30 mouse cellular contexts compared by ENCODE assay signal in genomic region chr1:82389371-82389770, GRCm38 (mm10).
DNase-seq lines count a peak whose midpoint lies in the region; ATAC-seq and TF ChIP-seq lines count a peak whose summit lies in the region.
"Had no signal": no experiment of that assay in that cellular context is flagged by ENCODE, and none has a peak within 500 bp of the region (broad histone marks: within the 10 kb centered on the region; RNA-seq: fewer than 3 reads in every experiment).

No protein-coding gene starts in this region.

- TF ChIP-seq EP300 in heart, postnatal 0 days (IDR thresholded peaks at IDR 0.05; ENCODE audit: low read depth): no peak
- TF ChIP-seq EP300 in CH12.LX (IDR thresholded peaks at IDR 0.05; ENCODE audit: low read length): no peak

- no peaks in the 10 kb centered on the region for H3K27me3 ChIP-seq in heart, postnatal 0 days (ENCODE audit: control insufficient read depth, insufficient read depth, low read length)
- H3K27me3 ChIP-seq in heart, embryonic 11.5 days (ENCODE audit: control insufficient read depth, insufficient read depth, low read length): no peaks in the 10 kb centered on the region
- no peaks in the 10 kb centered on the region for H3K27me3 ChIP-seq in CH12.LX (replicated peaks)
- H3K27me3 ChIP-seq in neural tube, embryonic 11.5 days (ENCODE audit: control insufficient read depth, insufficient read depth, low read length): no peaks in the 10 kb centered on the region
- H3K27me3 ChIP-seq: hindbrain, embryonic 13.5 days; kidney, embryonic 15.5 days; limb, embryonic 15.5 days; liver, embryonic 15.5 days; midbrain, embryonic 15.5 days; neural tube, embryonic 12.5 days had no signal

- no peak for TF ChIP-seq RAD21 in CH12.LX (IDR thresholded peaks at IDR 0.05; ENCODE audit: low read depth, low read length)

- no peak overlapping the region for H3K9ac ChIP-seq in heart, postnatal 0 days (replicated peaks; ENCODE audit: low read depth, low read length)
- H3K9ac ChIP-seq in heart, embryonic 11.5 days (ENCODE audit: low read depth, low read length): no peak overlapping the region
- no peak overlapping the region for H3K9ac ChIP-seq in CH12.LX (ENCODE audit: insufficient read depth, low read depth)
- no peak overlapping the region for H3K9ac ChIP-seq in neural tube, embryonic 11.5 days (ENCODE audit: low read length)
- H3K9ac ChIP-seq: hindbrain, embryonic 13.5 days; kidney, embryonic 15.5 days; limb, embryonic 15.5 days; liver, embryonic 15.5 days; lung, embryonic 14.5 days; midbrain, embryonic 15.5 days; neural tube, embryonic 12.5 days had no signal

- H3K36me3 ChIP-seq in heart, postnatal 0 days (replicated peaks; ENCODE audit: control insufficient read depth, insufficient read depth, low read length): no peaks in the 10 kb centered on the region
- H3K36me3 ChIP-seq in heart, embryonic 11.5 days (ENCODE audit: control insufficient read depth, insufficient read depth, low read length): no peaks in the 10 kb centered on the region
- H3K36me3 ChIP-seq in CH12.LX (replicated peaks in 1 of 2; ENCODE audit: control insufficient read depth in 1 of 2, insufficient read depth in 1 of 2, low read length in 1 of 2): peaks cover 7 to 44% of the 10 kb centered on the region in 2 experiments
- no peaks in the 10 kb centered on the region for H3K36me3 ChIP-seq in neural tube, embryonic 11.5 days (ENCODE audit: control insufficient read depth, insufficient read depth, low read length)
- H3K36me3 ChIP-seq: hindbrain, embryonic 13.5 days; kidney, embryonic 15.5 days; limb, embryonic 15.5 days; liver, embryonic 15.5 days; midbrain, embryonic 10.5 days; midbrain, embryonic 15.5 days; neural tube, embryonic 12.5 days had no signal

- in situ Hi-C loops in CH12.LX (cut with MboI; ENCODE audit: low pct_ligation_motif_present, low pct_unique_long_range_greater_than_20kb, low sequenced_read_pairs): no loop called here

- no peaks in the 10 kb centered on the region for H3K79me2 ChIP-seq in CH12.LX (replicated peaks; ENCODE audit: control insufficient read depth, extremely low read depth, insufficient read depth, poor library complexity, severe bottlenecking)

- H3K9me3 ChIP-seq in heart, postnatal 0 days (replicated peaks; ENCODE audit: control insufficient read depth, low read length): no peaks in the 10 kb centered on the region
- no peaks in the 10 kb centered on the region for H3K9me3 ChIP-seq in heart, embryonic 11.5 days (replicated peaks; ENCODE audit: control insufficient read depth, low read length)
- H3K9me3 ChIP-seq in CH12.LX (replicated peaks; ENCODE audit: low read length): no peaks in the 10 kb centered on the region
- H3K9me3 ChIP-seq in neural tube, embryonic 11.5 days (ENCODE audit: control insufficient read depth, low read length): no peaks in the 10 kb centered on the region
- H3K9me3 ChIP-seq: hindbrain, embryonic 13.5 days; kidney, embryonic 15.5 days; limb, embryonic 15.5 days; liver, embryonic 15.5 days; midbrain, embryonic 10.5 days; midbrain, embryonic 15.5 days; neural tube, embryonic 12.5 days had no signal

- H3K4me1 ChIP-seq in heart, postnatal 0 days (ENCODE audit: control insufficient read depth, insufficient read depth): peaks cover 8% of the 10 kb centered on the region; the same call in 1 of the 2 replicates
- H3K4me1 ChIP-seq in heart, embryonic 11.5 days (ENCODE audit: control insufficient read depth, insufficient read depth, low read length): no peaks in the 10 kb centered on the region
- H3K4me1 ChIP-seq in CH12.LX (ENCODE audit: control insufficient read depth in 1 of 2, insufficient read depth in 2 of 2): peaks cover 0 to 18% of the 10 kb centered on the region in 2 experiments; a peak in 2 of 4 replicates
- peaks cover 14% of the 10 kb centered on the region for H3K4me1 ChIP-seq in neural tube, embryonic 11.5 days (ENCODE audit: control insufficient read depth, insufficient read depth, low read length)

- dilution Hi-C loops in CH12.LX (cut with MboI; ENCODE audit: extremely low pct_ligation_motif_present, extremely low pct_unique_long_range_greater_than_20kb, low sequenced_read_pairs): no loop called here

- no peak for DNase-seq in heart, postnatal 0 days (ENCODE audit: low spot score)
- DNase-seq in CD4-positive, CD25-positive, alpha-beta regulatory T cell, adult 2 months (ENCODE audit: low read depth, low spot score): peak; percentile 17
- DNase-seq in CH12.LX (ENCODE audit: extremely low read depth): peak; percentile 73
- peak; percentile 7 for DNase-seq in neural tube, embryonic 11.5 days (ENCODE audit: low spot score)
- no peak for DNase-seq in right cerebral cortex, postnatal 4 days
- DNase-seq in cerebellum, adult 18-20 months: no peak
- DNase-seq: adrenal gland, postnatal 25 days; cerebellum, adult 2 months; gastrocnemius, adult 2 months; heart, postnatal 36 days; kidney, adult 18-20 months; kidney, postnatal 25 days; lung, embryonic 14.5 days; lung, postnatal 14 days; retina, postnatal 1 day; right cerebral cortex, postnatal 25 days; spleen, adult 18-20 months; thymus, adult 18-20 months; thymus, postnatal 25 days had no signal

- TF ChIP-seq POLR2A in CH12.LX (IDR thresholded peaks at IDR 0.05; ENCODE audit: low read depth, low read length): no peak

- H3K4me3 ChIP-seq in heart, postnatal 0 days (ENCODE audit: low read depth, low read length): no peak overlapping the region
- H3K4me3 ChIP-seq in heart, embryonic 11.5 days (ENCODE audit: low read depth, low read length): no peak overlapping the region
- H3K4me3 ChIP-seq in CH12.LX (replicated peaks in 1 of 3; ENCODE audit: low read depth in 2 of 3, low read length in 2 of 3, poor library complexity in 1 of 3): no peak overlapping the region
- H3K4me3 ChIP-seq in neural tube, embryonic 11.5 days (ENCODE audit: low read depth, low read length): no peak overlapping the region
- H3K4me3 ChIP-seq: erythroblast, embryonic 14.5 days; gastrocnemius, adult 2 months; hindbrain, embryonic 13.5 days; kidney, embryonic 15.5 days; left cerebral cortex, adult 2 months; limb, embryonic 15.5 days; liver, embryonic 15.5 days; midbrain, embryonic 10.5 days; midbrain, embryonic 15.5 days; neural tube, embryonic 12.5 days had no signal

- no peak for ATAC-seq in heart, postnatal 0 days (ENCODE audit: insufficient read depth, low read depth)
- no peak for ATAC-seq in heart, embryonic 11.5 days (replicated peaks; ENCODE audit: insufficient number of reproducible peaks, low FRiP score, low TSS enrichment)
- ATAC-seq in neural tube, embryonic 11.5 days (ENCODE audit: insufficient read depth, low FRiP score, low TSS enrichment): no peak
- ATAC-seq: midbrain, embryonic 15.5 days had no signal

- no peak for TF ChIP-seq CTCF in heart, postnatal 0 days (IDR thresholded peaks at IDR 0.05; ENCODE audit: low read depth)
- no peak for TF ChIP-seq CTCF in CH12.LX (conservative IDR thresholded peaks at IDR 0.05 in 1 of 2, IDR thresholded peaks at IDR 0.05 in 1 of 2; ENCODE audit: low read depth in 2 of 2, low read length in 2 of 2)

- 31% methylated on average over 7 of the region's 7 CpGs for WGBS in heart, postnatal 0 days
- 36% methylated on average over 7 of the region's 7 CpGs for WGBS in heart, embryonic 11.5 days (ENCODE audit: insufficient replicate concordance)
- 72% methylated on average over 7 of the region's 7 CpGs for WGBS in neural tube, embryonic 11.5 days

- peak overlapping the region; percentile 7; the same call in 1 of the 2 replicates for H3K4me2 ChIP-seq in heart, postnatal 0 days (ENCODE audit: low read depth, low read length)
- H3K4me2 ChIP-seq in heart, embryonic 11.5 days: no peak overlapping the region
- 0 out of 2 replicates have a peak overlapping the region, but pooled peaks have one; percentile 16 for H3K4me2 ChIP-seq in CH12.LX (ENCODE audit: insufficient read depth, low read depth, poor library complexity, severe bottlenecking)
- no peak overlapping the region for H3K4me2 ChIP-seq in neural tube, embryonic 11.5 days (ENCODE audit: low read depth)
- H3K4me2 ChIP-seq: hindbrain, embryonic 13.5 days; kidney, embryonic 15.5 days; limb, embryonic 15.5 days; liver, embryonic 15.5 days; lung, embryonic 14.5 days; midbrain, embryonic 15.5 days had no signal

- H3K27ac ChIP-seq in heart, postnatal 0 days (ENCODE audit: low read depth): no peak overlapping the region
- no peak overlapping the region for H3K27ac ChIP-seq in heart, embryonic 11.5 days (ENCODE audit: low read depth, low read length)
- H3K27ac ChIP-seq in CH12.LX (ENCODE audit: insufficient read depth, low read depth): no peak overlapping the region
- no peak overlapping the region for H3K27ac ChIP-seq in neural tube, embryonic 11.5 days (ENCODE audit: low read depth, low read length)
- H3K27ac ChIP-seq: gastrocnemius, adult 2 months; hindbrain, embryonic 13.5 days; kidney, embryonic 15.5 days; left cerebral cortex, adult 2 months; limb, embryonic 15.5 days; liver, embryonic 15.5 days; midbrain, embryonic 10.5 days; midbrain, embryonic 15.5 days; neural tube, embryonic 12.5 days; stomach, postnatal 0 days had no signal

TF ChIP-seq in CH12.LX, 34 proteins besides CTCF, POLR2A, EP300 and RAD21:
- TF ChIP-seq ZMIZ1 (IDR thresholded peaks at IDR 0.05; ENCODE audit: low read depth, low read length): no peak
- TF ChIP-seq MAZ (IDR thresholded peaks at IDR 0.05; ENCODE audit: low read depth, low read length): no peak
- TF ChIP-seq USF1 (IDR thresholded peaks at IDR 0.05; ENCODE audit: low read depth, low read length): peak; percentile 59
- TF ChIP-seq USF2 (conservative IDR thresholded peaks at IDR 0.05; ENCODE audit: low read depth, low read length): peak; percentile 55

Comparison
In these comparisons a context has a peak if more than half of its experiments do, and no peak if none do; other contexts are left out.
1. H3K4me2 ChIP-seq: peak in heart, postnatal 0 days (single experiment) and CH12.LX (single experiment); none in heart, embryonic 11.5 days (single experiment) and neural tube, embryonic 11.5 days (single experiment).
2. DNase-seq: peak in CD4-positive, CD25-positive, alpha-beta regulatory T cell, adult 2 months (single experiment), CH12.LX (single experiment) and neural tube, embryonic 11.5 days (single experiment); none in heart, postnatal 0 days (single experiment), right cerebral cortex, postnatal 4 days (single experiment) and cerebellum, adult 18-20 months (0 of 2).